Mouse (Mus musculus) liver, embryonic 18 days (tissue): ENCODE measurements around the gene Nup214. TPM values are rescaled to one million over a fixed set of nuclear protein-coding genes. Genes with fewer than 3 reads are reported as not detected.

Experiments
- polyA plus RNA-seq: library from polyadenylated mRNA; depleted of rRNA; stranded (reverse); fragments of >200 nt; gene quantifications from 2 replicates; pipeline ENCODE4 v1.2.3, GENCODE M21; 2012; rRNA removed

Nup214 gene
- 9.0 and 10.0 TPM in 2 replicates for polyA plus RNA-seq

DNA sequence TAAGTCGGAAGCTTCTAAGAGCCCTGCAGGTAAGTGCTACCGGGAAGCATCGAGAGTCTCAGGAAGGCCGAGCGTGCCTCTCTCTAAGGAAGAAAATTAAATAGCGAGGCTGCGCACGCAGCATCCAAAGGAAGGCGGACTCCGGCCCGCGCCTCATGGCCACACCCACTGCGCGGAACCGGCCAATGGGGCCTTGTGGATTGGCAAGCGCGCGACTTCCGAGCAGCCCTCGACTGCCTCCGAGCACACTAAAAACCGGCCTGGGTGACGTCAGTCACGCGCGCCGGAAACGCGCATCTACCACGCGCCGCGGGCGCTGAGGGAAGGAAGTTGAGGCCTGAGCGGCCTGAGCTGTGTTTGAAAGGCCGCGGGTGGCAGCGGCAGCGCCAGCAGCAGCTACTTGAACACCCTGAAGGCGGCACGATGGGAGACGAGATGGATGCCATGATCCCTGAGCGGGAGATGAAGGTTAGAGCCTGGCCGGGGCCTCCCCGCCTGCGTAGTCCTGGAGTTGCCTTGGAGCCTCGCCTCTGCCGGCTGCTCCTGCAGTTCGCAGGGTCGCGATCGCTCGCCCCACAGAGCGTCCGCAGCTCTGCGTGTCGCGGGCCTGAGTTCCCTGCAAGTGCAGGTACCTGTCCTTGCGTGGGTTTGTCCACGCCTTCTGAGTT, at the start of gene Nup214:
TSS of gene Nup214 (plus strand) at position 296 of the 668 bp plus-strand sequence.

DNA sequence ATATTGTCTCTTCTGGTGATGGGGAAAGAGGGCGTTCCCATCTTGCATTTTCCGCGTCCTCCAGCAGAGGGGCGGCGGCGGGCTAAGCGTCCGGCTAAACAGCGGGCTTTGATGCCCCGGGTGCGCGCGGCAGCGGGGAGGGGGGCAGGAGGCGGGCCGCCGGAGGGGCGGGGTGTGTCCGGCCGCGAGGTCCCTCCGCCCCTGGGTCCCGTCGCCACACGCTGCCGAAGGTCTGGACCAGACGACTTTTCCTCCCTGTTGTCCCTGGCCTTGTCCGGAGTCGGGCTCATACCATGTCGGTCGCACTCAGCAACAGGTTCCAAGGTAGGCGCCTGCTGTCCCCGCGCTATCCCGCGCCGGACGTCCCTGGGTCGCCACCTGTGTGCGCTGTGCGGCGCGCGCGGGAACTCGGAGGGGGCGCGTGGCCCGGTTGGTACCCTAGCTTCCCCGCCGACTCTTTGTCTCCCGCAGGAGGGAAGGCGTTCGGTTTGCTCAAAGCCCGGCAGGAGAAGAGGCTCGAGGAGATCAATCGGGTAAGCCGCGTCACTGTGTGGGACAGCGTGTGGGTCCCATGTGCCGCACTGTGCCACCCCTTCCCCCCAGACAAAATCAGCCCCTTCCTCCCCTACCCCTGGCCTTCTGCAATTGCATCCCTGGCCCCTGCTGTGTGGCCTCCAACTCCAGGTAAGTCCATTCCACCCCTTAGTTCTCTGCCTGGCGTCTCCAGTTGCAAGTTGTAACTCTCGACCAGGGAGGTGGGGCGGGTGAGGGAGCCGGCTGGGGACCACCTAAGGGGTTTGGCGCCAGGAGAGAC, 24.0 kb upstream of the Nup214 start, which contains the start of gene Aif1l:
TSS of gene Aif1l (plus strand) at position 82 of the 814 bp plus-strand sequence.

DNA sequence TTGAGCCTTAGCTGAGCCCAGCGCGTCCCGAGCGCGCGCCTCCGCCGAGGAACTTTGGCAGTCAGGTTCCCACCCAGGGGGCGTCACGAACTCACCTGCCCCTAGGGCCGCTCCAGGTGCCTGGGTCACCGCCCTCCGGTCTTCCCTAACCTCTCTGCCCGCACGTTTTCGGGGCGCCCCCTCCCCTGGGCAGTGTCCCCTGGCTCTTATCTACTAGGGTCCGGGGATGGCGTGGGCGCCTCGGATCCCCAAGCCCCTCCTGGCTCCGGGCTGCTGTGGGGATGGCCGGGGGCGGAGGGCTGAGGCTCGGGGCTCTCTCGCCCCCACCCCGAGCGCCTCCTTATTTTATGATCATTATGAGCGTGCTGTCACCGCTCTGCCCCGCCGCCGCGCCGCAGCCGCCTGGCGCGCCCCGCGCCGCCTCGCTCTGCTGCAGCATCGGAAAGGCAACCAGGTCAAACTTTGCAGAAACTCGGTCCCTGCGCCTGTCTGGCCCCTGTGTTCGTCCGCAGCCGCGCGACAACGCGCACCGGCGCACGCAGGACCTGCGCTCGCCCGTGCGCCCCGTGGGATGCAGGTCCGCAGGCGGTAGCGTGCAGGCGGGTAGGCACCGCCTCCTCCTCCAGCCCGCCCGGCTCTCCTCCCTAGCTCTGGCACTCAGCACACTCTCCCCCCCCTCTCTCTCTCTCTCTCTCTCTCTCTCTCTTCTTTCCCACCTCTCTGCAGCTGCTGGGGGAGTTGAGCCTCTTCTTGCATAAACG, 110.1 kb downstream of the Nup214 start, which contains the start of gene Fam78a:
TSS of gene Fam78a (minus strand) at position 747 of the 761 bp plus-strand sequence.

DNA sequence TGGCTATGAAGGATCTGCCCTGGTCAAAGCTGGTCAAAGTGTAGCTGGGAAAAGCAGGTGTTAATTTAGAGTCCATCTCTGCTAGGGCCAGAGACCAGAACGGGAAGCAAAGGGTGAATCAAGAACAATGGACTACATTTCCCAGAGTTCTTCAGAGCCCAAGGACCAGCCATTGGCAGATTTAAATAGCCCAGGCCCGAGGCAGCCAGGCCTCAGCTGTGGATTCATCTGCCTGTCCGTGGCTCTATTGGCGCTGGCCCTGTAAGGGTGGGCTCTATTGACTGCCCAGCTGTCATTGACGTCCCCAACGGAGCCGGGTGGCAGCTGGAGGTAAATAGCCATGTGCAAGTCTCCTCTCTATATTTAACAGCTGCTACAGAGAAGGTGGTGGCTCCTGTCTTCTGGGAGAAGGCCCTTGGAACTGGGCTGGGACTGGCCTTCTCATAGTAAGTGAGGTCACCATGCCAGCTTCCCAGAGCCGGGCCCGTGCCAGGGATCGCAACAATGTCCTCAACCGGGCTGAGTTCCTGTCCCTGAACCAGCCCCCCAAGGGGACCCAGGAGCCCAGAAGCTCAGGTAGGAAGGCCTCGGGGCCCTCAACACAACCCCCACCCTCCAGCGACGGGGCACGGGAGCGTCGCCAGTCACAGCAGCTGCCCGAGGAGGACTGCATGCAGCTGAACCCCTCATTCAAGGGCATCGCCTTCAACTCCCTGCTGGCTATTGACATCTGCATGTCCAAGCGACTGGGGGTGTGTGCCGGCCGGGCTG, 121.3 kb downstream of the Nup214 start, which contains the start of gene Plpp7:
TSS of gene Plpp7 (plus strand) at position 178 of the 771 bp plus-strand sequence.

Other genes with a start within 250 kb of the Nup214 start
- gene Qrfp, start 163.9 kb upstream of the Nup214 start, polyA plus RNA-seq: 0.02 and 0.05 TPM in 2 replicates
- gene Fibcd1, start 128.4 kb upstream of the Nup214 start, polyA plus RNA-seq: under 0.01 TPM in 1 of 2 replicates, not detected in the other
- 0.02 and 0.03 TPM in 2 replicates for gene Lamc3, start 87.1 kb upstream of the Nup214 start, polyA plus RNA-seq
- gene Aif1l, start 24.3 kb upstream of the Nup214 start, polyA plus RNA-seq: 0.60 and 0.71 TPM in 2 replicates
- 2.4 and 2.5 TPM in 2 replicates for gene Fam78a, start 110.4 kb downstream of the Nup214 start, polyA plus RNA-seq
- 1.4 TPM in 2 replicates for gene Plpp7, start 121.1 kb downstream of the Nup214 start, polyA plus RNA-seq
- 5.2 and 7.0 TPM in 2 replicates for gene Prrc2b, start 176.6 kb downstream of the Nup214 start, polyA plus RNA-seq